Mouse (Mus musculus) midbrain, embryonic 11.5 days (tissue): ENCODE measurements at regions not wholly inside any gene's neighbourhood (a gene's known extent, or its start where the extent isn't known, plus 50 kb on each side); places are given as distances from the start of the nearest gene placed in this dataset.
"Not testable (repeated sequence)": the region's sequence is repeated elsewhere in the genome, so short reads cannot be mapped to it uniquely, and the experiment has no call there.

Experiments used
- ATAC-seq: fragments of 200-750 bp; cut with Nextera tagmentation; 2 replicates; pipeline ENCODE4 v1.8.0; 2017; ENCODE audit warnings: moderate TSS enrichment, moderate library complexity; ENCODE audit not compliant: low FRiP score
- DNase-seq: peaks from one replicate; pipeline ENCODE4 v3.0.0; 2015; ENCODE audit warnings: low spot score; ENCODE audit errors: missing footprints
- H3K27ac ChIP-seq: fragments of 300-500 bp; sonication (generic); 2 replicates; pipeline ENCODE4 v1.5.1; 2014; ENCODE audit warnings: low read depth, low read length
- H3K27me3 ChIP-seq: fragments of 300-500 bp; sonication (generic); 2 replicates; pipeline ENCODE4 v1.6.1; 2014; ENCODE audit warnings: mild to moderate bottlenecking, low read length, moderate library complexity, mixed read lengths; ENCODE audit not compliant: control insufficient read depth, insufficient read depth
- H3K36me3 ChIP-seq: fragments of 300-500 bp; sonication (generic); 2 replicates; pipeline ENCODE4 v1.6.1; 2014; ENCODE audit warnings: mild to moderate bottlenecking, low read length, moderate library complexity, mixed read lengths; ENCODE audit not compliant: control insufficient read depth, insufficient read depth
- H3K4me1 ChIP-seq: fragments of 300-500 bp; sonication (generic); 2 replicates; pipeline ENCODE4 v1.6.1; 2014; ENCODE audit warnings: low read length; ENCODE audit not compliant: control insufficient read depth, insufficient read depth
- H3K4me2 ChIP-seq: fragments of 300-500 bp; sonication (generic); 2 replicates; pipeline ENCODE4 v1.6.1; 2014; ENCODE audit warnings: mild to moderate bottlenecking, moderate library complexity
- H3K4me3 ChIP-seq: fragments of 300-500 bp; sonication (generic); 2 replicates; pipeline ENCODE4 v1.5.1; 2014; ENCODE audit warnings: low read depth, low read length
- H3K9ac ChIP-seq: fragments of 300-500 bp; sonication (generic); 2 replicates; pipeline ENCODE4 v1.6.1; 2014; ENCODE audit warnings: low read length
- H3K9me3 ChIP-seq: fragments of 300-500 bp; sonication (generic); 2 replicates; pipeline ENCODE4 v1.6.1; 2016; ENCODE audit warnings: low read length; ENCODE audit not compliant: control insufficient read depth
- WGBS: fragments of 180-500 bp; shearing (Covaris S2); extraction: QIAGEN DNeasy Blood & Tissue Kit; methylation state at CpG from one replicate; pipeline ENCODE4 v1.1.7; 2014; 5-methylcytosine and 5-hydroxymethylcytosine counted together

DNA sequence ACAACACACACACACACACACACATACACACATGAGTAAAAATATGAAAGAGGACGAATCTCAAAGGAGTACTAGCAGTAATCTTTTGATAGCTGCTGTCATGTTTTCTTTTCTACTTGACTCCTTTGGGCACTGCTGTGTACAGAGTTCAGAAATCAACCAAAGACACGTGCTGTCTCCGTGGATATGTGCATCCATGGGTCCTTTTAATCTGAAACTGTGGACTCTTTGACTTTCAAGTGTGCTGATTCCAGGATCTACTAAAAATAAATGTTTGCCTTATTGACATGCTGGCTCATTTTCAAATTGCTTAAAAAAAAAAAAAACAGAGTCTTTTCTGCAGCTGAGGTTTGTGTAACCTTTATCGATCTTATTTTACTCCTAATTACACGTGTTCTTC, 343.1 kb upstream of the Clnk start:
- H3K36me3 ChIP-seq: no peaks in the 10 kb centered on the region
- H3K27me3 ChIP-seq: no peaks in the 10 kb centered on the region
- no peaks in the 10 kb centered on the region for H3K9me3 ChIP-seq
- H3K9ac ChIP-seq: no peak overlapping the region
- ATAC-seq (no peak), DNase-seq (no peak)
- no peak overlapping the region for H3K27ac ChIP-seq
- H3K4me2 ChIP-seq: no peak overlapping the region
- WGBS: 84% methylated on average over 5 of the region's 5 CpGs
- no peak overlapping the region for H3K4me3 ChIP-seq
- no peaks in the 10 kb centered on the region for H3K4me1 ChIP-seq

DNA sequence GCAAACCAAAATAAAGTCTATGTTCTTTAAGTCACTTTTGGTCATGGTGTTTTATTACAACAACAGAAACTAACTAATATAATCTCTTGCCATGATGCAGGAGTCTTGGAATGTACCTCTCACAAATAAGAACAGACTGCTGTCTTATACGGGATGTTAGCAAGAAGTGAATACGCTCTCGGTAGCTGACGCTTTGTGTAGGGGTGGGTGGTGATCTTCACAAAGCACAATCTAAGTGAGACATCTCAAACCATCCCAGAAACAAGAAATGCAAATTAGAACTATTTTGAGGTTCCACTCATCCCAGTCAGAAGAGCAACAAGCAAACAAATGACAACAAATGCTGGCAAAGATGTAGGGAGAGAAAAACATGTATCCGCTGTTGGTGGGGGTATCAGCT, 339.7 kb upstream of the Clnk start:
- Histone ChIP-seq H3K4me3 (no peak overlapping the region), H3K9ac (no peak overlapping the region), H3K27ac (no peak overlapping the region), H3K9me3 (no peaks in the 10 kb centered on the region), H3K4me2 (no peak overlapping the region), H3K36me3 (no peaks in the 10 kb centered on the region), H3K27me3 (no peaks in the 10 kb centered on the region), H3K4me1 (no peaks in the 10 kb centered on the region)
- ATAC-seq (no peak), DNase-seq (no peak)
- 95% methylated on average over 5 of the region's 5 CpGs for WGBS

DNA sequence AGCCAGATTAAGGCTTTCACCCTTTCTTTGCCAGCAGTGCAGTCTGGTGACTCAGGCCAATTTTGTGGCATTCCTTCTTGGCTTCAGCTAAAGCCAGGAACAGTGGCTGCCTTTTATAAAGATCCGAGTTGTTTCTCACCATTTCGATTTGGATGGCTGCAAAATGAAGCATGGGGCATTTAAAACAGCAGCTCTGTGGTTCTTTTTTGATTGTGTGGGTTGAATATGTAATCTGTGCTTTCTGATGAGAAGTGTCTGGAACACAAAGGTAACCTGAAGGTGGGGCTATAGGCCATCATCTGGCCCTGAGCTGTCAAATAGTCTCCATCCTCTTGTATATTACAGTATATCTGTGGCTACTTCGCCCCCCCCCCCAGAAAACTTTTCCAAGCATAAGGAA, 338.4 kb upstream of the Clnk start:
- 68% methylated on average over 3 of the region's 3 CpGs for WGBS
- H3K4me1 ChIP-seq: no peaks in the 10 kb centered on the region
- H3K4me2 ChIP-seq: no peak overlapping the region
- no peaks in the 10 kb centered on the region for H3K27me3 ChIP-seq
- ATAC-seq: no peak
- H3K36me3 ChIP-seq: no peaks in the 10 kb centered on the region
- no peak overlapping the region for H3K9ac ChIP-seq
- no peak overlapping the region for H3K27ac ChIP-seq
- H3K4me3 ChIP-seq: no peak overlapping the region
- no peak for DNase-seq
- no peaks in the 10 kb centered on the region for H3K9me3 ChIP-seq

DNA sequence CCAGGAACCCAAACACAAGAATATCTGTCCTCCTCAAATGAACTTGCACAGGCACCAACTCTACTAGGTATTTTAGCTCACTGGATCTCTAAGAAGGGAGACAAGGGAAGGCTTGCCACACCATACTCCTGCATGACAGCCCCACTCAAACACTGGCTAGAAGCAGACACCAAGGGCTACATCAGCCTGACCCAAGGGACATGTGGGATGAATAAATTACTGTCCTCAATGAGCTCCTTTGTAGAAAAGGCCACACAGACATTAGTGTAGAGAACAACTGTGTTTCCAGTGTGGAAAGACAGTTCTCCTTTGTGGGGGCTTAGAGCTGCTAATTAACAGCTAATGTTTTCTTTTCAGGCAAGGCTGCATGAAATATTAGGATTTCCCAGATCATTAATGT, 335.9 kb upstream of the Clnk start:
- no peak overlapping the region for H3K4me2 ChIP-seq
- no peaks in the 10 kb centered on the region for H3K9me3 ChIP-seq
- H3K27ac ChIP-seq: no peak overlapping the region
- H3K9ac ChIP-seq: no peak overlapping the region
- DNase-seq: no peak
- no peaks in the 10 kb centered on the region for H3K27me3 ChIP-seq
- no peak overlapping the region for H3K4me3 ChIP-seq
- H3K36me3 ChIP-seq: no peaks in the 10 kb centered on the region
- H3K4me1 ChIP-seq: no peaks in the 10 kb centered on the region
- peak; percentile 70; the same call in 1 of the 2 replicates for ATAC-seq

DNA sequence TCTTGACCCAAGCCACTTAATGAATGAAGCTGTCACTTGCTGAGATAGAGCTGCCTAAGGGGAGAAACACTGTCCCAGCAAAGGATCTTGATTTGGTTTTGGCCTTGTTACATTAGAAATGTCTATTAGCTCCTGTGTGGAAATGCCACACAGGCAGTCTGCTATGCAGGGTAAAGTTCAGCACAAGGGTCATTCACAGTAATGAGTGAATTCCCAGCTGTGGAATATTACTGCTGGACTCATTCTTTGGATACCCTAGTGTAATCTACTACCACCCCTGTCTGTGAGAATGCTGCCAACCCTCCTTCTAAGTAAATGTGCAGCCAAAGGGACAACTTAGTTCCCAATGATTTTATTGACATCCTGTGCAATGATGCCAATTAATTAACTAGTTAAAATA, 322.2 kb upstream of the Clnk start:
- DNase-seq (no peak), ATAC-seq (no peak)
- Histone ChIP-seq H3K4me2 (no peak overlapping the region), H3K4me3 (no peak overlapping the region), H3K9me3 (no peaks in the 10 kb centered on the region), H3K36me3 (no peaks in the 10 kb centered on the region), H3K4me1 (no peaks in the 10 kb centered on the region), H3K9ac (no peak overlapping the region), H3K27ac (no peak overlapping the region), H3K27me3 (no peaks in the 10 kb centered on the region)

DNA sequence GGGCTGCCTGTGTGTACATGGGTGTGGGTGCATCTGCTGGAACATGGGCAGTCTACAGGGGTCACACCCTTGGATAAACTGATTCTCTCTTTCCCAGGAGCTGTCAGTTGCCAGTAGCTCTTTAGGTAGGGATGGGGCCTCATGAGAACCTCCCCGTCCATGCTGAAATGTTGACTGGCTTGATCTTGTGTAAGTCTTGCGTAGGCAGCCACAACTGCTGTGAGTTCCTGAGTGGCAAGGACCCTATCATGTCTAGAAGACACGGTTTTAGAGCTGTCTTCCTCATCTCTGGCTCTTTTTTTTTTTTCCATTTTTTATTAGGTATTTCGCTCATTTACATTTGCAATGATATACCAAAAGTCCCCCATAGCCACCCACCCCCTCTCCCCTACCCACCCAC, 314.5 kb upstream of the Clnk start:
- H3K4me1 ChIP-seq, H3K4me2 ChIP-seq, H3K27ac ChIP-seq, ATAC-seq, H3K4me3 ChIP-seq, H3K9me3 ChIP-seq, H3K36me3 ChIP-seq, H3K27me3 ChIP-seq, DNase-seq, H3K9ac ChIP-seq: not testable (repeated sequence)
- 100% methylated on average over 2 of the region's 4 CpGs for WGBS

DNA sequence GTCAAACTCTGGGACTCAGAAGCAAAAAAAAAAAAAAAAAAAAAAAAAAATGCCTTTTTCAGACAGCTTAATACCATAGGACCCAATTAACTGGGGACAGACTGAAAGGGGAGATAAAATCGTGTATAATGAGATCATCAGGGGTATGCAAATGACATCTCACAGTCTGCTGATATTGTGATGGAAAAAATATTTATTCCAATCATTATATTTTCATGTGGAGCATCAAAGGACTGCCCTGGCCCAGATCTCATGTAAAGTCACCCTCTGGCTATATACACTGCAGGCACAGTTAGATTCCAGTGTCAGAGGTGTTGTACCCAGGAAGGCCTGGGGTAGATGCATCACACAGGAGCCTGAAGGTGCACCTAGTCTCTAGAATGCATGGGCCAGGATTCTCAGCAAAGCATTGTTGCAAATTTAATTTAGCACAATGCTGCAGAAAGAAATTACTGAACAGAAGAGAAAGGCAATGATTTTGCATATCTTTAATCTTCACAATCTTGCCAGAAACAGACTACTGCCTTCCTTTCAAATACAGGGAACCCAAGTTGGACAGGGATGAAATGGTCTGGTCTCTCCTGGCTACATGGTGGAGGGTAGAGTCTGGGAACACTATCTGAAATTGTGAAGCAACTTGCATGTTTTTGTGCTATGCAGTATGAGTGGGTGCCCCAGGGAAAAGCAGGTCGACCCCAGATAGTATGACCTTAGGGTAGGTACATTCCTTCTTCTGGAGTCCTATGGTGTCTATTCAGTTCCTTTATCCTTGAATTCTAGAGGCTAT, 305.2 kb upstream of the Clnk start:
- ATAC-seq (peak; percentile 58; the same call in 1 of the 2 replicates), DNase-seq (no peak)
- Histone ChIP-seq H3K9ac (no peak overlapping the region), H3K4me2 (no peak overlapping the region), H3K4me1 (peaks cover 2% of the 10 kb centered on the region; the same call in 1 of the 2 replicates), H3K27me3 (no peaks in the 10 kb centered on the region), H3K4me3 (no peak overlapping the region), H3K9me3 (no peaks in the 10 kb centered on the region), H3K36me3 (no peaks in the 10 kb centered on the region), H3K27ac (no peak overlapping the region)
- WGBS: 79% methylated on average over 2 of the region's 2 CpGs

DNA sequence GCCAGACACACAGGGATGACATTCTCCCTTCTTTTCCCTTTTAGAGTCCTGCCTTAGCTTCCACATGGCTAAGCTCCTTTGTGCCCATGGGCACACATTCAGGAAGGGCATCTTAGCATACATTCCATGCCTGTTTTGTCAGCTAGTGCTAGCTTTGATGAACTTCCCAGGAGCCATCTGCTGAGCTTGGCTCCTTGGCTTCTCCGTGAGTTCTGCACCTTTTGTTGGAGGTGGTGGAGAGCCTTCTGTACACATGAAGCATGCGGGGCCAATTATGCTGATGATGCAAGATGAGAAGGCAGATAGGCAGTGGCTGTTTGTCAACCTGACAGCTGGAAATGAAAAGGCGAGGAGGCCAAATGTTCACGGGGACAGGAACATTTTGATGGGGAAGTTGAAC, 304.4 kb upstream of the Clnk start:
- H3K9ac ChIP-seq: no peak overlapping the region
- DNase-seq: no peak
- ATAC-seq: 0 out of 2 replicates have a peak, but pooled peaks have one; percentile 14

DNA sequence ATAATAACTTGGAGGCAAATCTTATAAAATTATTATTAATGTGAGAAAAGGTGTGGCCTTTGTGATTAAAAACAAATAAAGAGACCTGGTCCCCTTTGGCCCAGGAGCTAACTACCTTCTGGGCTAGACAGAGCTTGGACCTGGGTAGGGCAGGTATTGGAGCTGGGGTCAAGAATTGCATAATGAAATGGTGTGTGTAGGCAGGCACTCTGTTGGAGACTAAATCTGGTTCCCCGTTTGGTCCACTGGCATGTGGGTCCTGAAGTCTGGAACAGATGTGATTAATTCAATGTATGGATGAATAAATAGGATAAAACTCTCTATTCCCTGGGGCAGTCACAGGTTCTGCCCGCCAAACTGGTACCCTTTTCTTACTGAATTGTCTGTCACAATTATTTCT, 301.3 kb upstream of the Clnk start:
- WGBS: 38% methylated on average over 2 of the region's 2 CpGs
- Histone ChIP-seq H3K27ac (no peak overlapping the region), H3K4me1 (peaks cover 2% of the 10 kb centered on the region; the same call in 1 of the 2 replicates), H3K4me3 (no peak overlapping the region), H3K4me2 (no peak overlapping the region), H3K36me3 (no peaks in the 10 kb centered on the region), H3K9me3 (no peaks in the 10 kb centered on the region), H3K27me3 (no peaks in the 10 kb centered on the region), H3K9ac (no peak overlapping the region)
- DNase-seq: no peak
- ATAC-seq: 0 out of 2 replicates have a peak, but pooled peaks have one; percentile 50

More for the DNA sequence above, 304.4 kb upstream of the Clnk start:
- no peak overlapping the region for H3K4me3 ChIP-seq
- H3K27ac ChIP-seq: no peak overlapping the region
- H3K36me3 ChIP-seq: no peaks in the 10 kb centered on the region
- 62% methylated on average over 4 of the region's 4 CpGs for WGBS
- no peak overlapping the region for H3K4me2 ChIP-seq
- peaks cover 2% of the 10 kb centered on the region; the same call in 1 of the 2 replicates for H3K4me1 ChIP-seq
- H3K9me3 ChIP-seq: no peaks in the 10 kb centered on the region
- H3K27me3 ChIP-seq: no peaks in the 10 kb centered on the region
